Comparison of ENCODE assay signal across 15 mouse cellular contexts in genomic region chr3:126804968-126805367, GRCm38 (mm10).
"Had no signal": no experiment of that assay in that cellular context is flagged by ENCODE, and none has a peak within 500 bp of the region (broad histone marks: within the 10 kb centered on the region; RNA-seq: fewer than 3 reads in every experiment).

No protein-coding gene starts in this region.

- ATAC-seq: midbrain, embryonic 13.5 days; midbrain, embryonic 16.5 days had no signal

- DNase-seq: lung, adult 18-20 months; lung, embryonic 14.5 days; lung, postnatal 10 days; lung, postnatal 4 days; right cerebral cortex, postnatal 14 days; thymus, adult 2 months; thymus, postnatal 25 days; thymus, postnatal 4 days had no signal

- H3K27ac ChIP-seq: liver, embryonic 14.5 days; midbrain, embryonic 13.5 days; neural tube, embryonic 12.5 days; stomach, embryonic 15.5 days; stomach, postnatal 0 days had no signal

- H3K4me3 ChIP-seq: midbrain, embryonic 13.5 days; neural tube, embryonic 12.5 days; stomach, embryonic 15.5 days had no signal

- H3K27me3 ChIP-seq: midbrain, embryonic 13.5 days; neural tube, embryonic 12.5 days; stomach, embryonic 15.5 days had no signal

- H3K4me1 ChIP-seq: midbrain, embryonic 13.5 days; neural tube, embryonic 12.5 days; stomach, embryonic 15.5 days had no signal

- H3K36me3 ChIP-seq: midbrain, embryonic 13.5 days; neural tube, embryonic 12.5 days; stomach, embryonic 15.5 days had no signal

- H3K4me2 ChIP-seq: lung, embryonic 14.5 days; midbrain, embryonic 11.5 days; midbrain, embryonic 13.5 days; neural tube, embryonic 12.5 days; stomach, embryonic 15.5 days had no signal

- H3K9ac ChIP-seq: liver, embryonic 14.5 days; lung, embryonic 14.5 days; midbrain, embryonic 13.5 days; neural tube, embryonic 12.5 days; stomach, embryonic 15.5 days had no signal

- H3K9me3 ChIP-seq: midbrain, embryonic 13.5 days; neural tube, embryonic 12.5 days; stomach, embryonic 15.5 days had no signal
